Mouse (Mus musculus) cortical plate, adult 2 months (tissue): ENCODE data around the gene Bbs9.

Experiments
- CTCF ChIP-seq: fragments of 200-500 bp; IDR thresholded peaks from 2 replicates; pipeline ENCODE4 v1.5.1; 2011; ENCODE audit warnings: mild to moderate bottlenecking, control low read depth, low read length; ENCODE audit not compliant: insufficient read depth; ENCODE audit errors: extremely low read depth
- POLR2A ChIP-seq: fragments of 200-500 bp; IDR thresholded peaks from 2 replicates; pipeline ENCODE4 v1.6.1; 2011; ENCODE audit warnings: mild to moderate bottlenecking, low read length, control low read depth; ENCODE audit not compliant: insufficient read depth; ENCODE audit errors: extremely low read depth

GRCm38 (mm10) chr9:22543467-22543866 is 68.0 kb downstream of the Bbs9 start:
- TF ChIP-seq CTCF (no peak), POLR2A (no peak)
